Mouse (Mus musculus): ENCODE measurements around the gene Hoxa10. TPM values are rescaled to one million over a fixed set of nuclear protein-coding genes. Genes with fewer than 3 reads are reported as not detected.

Hoxa10 gene
- total RNA-seq, 1 experiment from 2014 or later: not detected

DNA sequence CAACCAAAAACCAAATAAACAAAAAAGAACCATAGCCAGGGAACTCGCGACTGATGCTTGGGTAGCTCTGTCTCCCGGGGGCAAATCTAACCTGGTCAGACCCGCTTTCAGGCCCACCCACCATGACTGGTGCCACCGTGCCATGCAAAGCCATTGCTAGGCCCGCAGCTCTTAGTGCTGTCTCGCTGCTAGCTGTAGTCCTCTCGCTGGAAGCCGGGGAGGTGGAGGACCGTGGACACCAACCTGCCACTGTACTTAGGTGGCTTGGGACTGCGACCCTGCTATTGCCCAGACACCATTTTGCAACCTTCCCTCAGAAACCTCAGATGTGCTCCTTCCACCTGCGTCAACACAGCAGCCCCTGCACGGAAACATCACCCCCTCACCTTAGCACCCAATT lies 28.7 kb downstream of the Hoxa10 start:
- ATAC-seq (ENCODE audit: extremely low read depth, insufficient number of reproducible peaks, low FRiP score, poor library complexity, severe bottlenecking): no peak

DNA sequence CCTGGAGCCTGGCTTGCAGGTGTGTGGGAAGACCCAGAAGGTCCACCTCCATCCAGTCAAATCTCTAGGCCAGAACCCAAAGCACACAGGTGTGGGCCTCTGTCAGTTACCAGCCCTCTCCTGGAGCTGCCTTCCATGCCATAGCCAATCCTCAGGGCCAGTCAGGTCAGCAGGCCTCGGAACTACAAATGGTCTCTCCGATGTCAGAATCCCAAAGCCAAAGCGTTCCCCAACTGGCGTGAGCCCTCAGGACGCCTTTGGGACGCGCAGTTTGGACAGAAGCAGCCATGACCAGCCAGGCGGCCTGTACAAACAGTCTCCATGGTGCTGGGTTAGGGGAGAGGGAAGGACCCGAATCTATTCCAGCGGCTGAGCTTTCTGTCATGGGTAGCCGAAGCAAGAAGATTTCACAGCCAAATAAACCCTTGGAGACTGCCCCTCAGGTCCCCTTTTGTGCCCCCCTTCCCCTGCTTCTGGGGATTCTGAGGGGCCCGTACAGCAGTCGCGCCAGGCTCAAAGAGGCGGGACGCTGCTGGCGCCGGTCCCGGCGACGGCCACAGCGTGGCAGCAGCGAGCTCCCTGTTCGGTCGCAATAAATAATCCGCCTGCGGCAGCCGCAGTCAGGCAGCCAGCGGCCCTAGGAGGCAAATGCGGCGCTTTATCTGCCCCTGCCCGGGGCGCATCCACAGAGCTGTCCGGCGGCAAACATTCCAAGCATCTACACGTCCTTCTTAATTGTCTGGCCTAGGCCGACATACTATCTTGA lies 29.3 kb downstream of the Hoxa10 start:
- peak; percentile 59 for ATAC-seq (ENCODE audit: extremely low read depth, insufficient number of reproducible peaks, low FRiP score, poor library complexity, severe bottlenecking)

DNA sequence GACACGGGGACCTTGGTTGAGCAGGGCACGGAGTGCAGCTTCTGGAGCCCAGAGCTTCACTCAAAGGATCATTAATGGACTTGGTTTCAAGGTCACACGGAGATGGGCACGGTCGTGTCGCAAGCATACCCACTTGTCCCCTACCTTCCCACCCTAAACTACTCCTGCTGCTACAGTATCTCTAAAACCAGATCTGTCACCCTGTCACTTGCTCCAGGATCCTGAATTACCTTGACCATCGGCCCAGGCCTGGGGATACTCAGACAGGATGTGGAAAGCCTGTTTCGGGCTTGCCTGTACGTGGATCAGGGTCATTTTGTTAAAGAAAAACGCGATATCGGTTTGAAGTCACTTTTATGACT lies 31.0 kb downstream of the Hoxa10 start:
- ATAC-seq (ENCODE audit: extremely low read depth, insufficient number of reproducible peaks, low FRiP score, poor library complexity, severe bottlenecking): no peak

- no peak for ATAC-seq (ENCODE audit: extremely low read depth, insufficient number of reproducible peaks, low FRiP score, poor library complexity, severe bottlenecking)
Measured at GRCm38 (mm10) chr6:52208868-52209684, 31.6 kb downstream of the Hoxa10 start.

DNA sequence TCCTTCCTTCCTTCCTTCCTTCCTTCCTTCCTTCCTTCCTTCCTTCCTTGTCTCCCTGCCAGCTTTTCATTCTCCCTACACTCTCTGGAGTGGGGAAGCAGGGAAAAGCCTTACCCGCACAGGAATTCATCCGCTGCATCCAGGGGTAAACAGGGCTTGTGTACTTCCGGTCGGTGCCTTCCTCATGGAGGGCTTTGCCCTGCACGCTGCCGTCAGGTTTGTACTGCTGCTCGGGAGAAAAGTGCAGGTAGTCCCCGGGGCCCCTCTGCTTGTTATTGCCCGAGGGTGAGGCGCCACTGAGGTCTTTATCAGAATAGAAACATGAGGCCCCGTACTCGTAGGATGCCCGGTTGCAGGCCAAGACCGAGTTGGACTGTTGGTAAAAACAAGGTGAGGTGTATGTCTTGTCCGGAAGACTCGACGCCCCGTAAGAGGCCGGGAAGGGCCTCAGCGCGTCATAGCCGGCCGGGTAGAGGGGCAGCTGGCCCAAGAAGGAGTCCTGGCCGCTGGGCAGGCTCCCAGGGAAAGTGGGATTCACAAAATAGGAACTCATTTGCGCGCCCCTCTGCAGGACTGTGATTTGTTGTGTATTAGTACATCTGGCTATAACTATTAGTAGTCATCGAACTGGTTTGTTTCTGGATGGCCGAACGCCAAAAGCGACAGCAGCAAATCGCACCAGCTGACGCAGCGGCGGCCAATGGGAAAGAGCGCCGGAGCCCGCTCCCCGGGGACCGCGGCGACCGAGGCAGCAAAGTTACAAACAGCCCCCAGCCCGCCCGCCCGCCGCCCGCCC lies 32.4 kb downstream of the Hoxa10 start, which contains the start of gene Hoxa6:
Gene Hoxa6 (minus strand): TSS at position 651 of the 796 bp plus-strand sequence.
- ATAC-seq (ENCODE audit: extremely low read depth, insufficient number of reproducible peaks, low FRiP score, poor library complexity, severe bottlenecking): no peak

- no peak for ATAC-seq (ENCODE audit: extremely low read depth, insufficient number of reproducible peaks, low FRiP score, poor library complexity, severe bottlenecking)
Measured at GRCm38 (mm10) chr6:52207684-52207976, 33.0 kb downstream of the Hoxa10 start.

GRCm38 (mm10) chr6:52206882-52207683 lies 33.6 kb downstream of the Hoxa10 start:
- ATAC-seq (ENCODE audit: extremely low read depth, insufficient number of reproducible peaks, low FRiP score, poor library complexity, severe bottlenecking): no peak

DNA sequence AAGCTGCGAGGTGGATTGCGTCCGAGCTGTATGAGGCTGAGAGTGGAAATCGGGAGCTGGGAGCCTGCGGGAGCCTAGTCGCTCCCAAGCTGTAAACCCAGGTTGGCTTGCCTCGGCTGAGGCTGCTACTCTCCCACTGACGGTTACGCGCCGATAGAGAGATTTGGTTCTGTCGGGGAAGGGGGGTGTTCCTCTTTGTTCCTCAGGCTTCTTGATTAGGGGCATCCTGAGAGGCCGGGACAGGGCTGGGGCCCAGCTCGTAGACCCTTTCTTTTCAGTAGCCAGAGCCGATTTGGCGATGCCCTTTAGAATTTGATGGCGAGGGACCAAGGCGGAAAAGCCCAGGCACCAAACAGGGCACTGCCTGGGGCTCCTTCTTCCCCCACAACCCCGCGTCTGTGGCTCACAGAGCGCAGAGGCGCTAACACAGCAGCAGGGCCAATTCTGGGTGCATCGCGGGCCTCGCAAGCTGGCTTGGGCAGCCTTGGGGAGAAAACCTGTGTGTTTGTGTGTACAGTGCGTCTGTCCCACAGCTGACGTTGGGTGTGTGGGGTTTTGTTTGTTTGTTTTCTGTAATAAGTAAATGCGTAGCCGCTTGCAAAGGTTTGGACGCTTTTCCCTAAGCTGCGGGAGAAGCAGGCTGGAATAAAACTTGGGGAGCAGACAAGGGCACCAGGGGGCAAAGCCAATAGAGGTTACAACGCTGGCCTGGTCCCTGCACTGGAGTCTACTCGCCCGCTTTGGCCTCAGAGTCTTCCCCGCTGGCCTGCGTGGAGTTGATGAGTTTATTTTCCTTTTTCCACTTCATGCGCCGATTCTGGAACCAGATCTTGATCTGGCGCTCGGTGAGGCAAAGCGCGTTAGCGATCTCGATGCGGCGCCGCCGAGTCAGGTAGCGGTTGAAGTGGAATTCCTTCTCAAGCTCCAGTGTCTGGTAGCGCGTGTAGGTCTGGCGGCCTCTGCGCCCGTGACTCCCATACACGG lies 34.7 kb downstream of the Hoxa10 start:
- ATAC-seq (ENCODE audit: extremely low read depth, insufficient number of reproducible peaks, low FRiP score, poor library complexity, severe bottlenecking): no peak

DNA sequence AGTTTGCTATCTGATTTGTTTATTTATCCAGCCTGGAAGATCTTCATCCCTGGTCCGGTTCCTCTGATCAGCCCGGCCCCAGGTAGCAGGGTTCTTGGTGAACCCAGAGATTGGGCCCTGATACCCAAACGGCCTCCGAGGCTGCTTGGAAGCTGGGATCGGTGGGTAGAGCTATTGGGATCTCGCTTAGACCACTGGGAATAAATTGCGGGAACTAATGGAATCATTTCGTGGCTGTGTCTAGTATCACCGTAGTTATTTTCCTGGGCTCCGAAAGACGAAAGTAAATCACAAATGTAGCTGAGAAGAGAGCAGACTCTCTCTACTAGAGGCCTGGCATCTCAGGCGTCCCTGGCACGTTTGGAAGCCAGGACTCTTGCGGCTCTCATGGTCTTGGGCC lies 35.4 kb downstream of the Hoxa10 start:
- ATAC-seq (ENCODE audit: extremely low read depth, insufficient number of reproducible peaks, low FRiP score, poor library complexity, severe bottlenecking): no peak

DNA sequence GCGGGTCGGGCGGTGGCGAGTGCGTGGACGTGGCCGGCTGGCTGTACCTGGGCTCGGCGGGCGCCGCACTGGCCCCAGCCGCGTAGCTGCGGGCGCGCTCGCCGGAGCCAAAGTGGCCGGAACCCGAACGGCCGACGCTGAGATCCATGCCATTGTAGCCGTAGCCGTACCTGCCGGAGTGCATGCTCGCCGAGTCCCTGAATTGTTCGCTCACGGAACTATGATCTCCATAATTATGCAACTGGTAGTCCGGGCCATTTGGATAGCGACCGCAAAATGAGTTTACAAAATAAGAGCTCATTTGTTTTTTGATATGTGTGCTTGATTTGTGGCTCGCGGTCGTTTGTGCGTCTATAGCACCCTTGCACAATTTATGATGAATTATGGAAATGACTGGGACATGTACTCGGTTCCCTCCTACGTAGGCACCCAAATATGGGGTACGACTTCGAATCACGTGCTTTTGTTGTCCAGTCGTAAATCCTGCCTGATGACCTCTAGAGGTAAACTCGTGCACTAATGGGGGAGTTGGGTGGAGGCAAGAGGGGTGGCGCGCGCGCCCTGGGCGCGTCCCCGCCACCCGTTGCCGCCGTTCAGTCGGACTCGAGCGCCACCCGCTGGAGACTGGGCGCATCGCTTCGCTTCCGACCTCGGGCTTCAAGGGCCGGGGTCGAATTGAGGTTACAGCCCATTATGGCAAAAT lies 36.5 kb downstream of the Hoxa10 start, which contains the start of gene Hoxa5:
Gene Hoxa5 (minus strand): TSS at position 538 of the 703 bp plus-strand sequence.
- ATAC-seq (ENCODE audit: extremely low read depth, insufficient number of reproducible peaks, low FRiP score, poor library complexity, severe bottlenecking): no peak

GRCm38 (mm10) chr6:52203371-52204049 lies 37.1 kb downstream of the Hoxa10 start:
- no peak for ATAC-seq (ENCODE audit: extremely low read depth, insufficient number of reproducible peaks, low FRiP score, poor library complexity, severe bottlenecking)

GRCm38 (mm10) chr6:52203121-52203370 lies 37.6 kb downstream of the Hoxa10 start:
- no peak for ATAC-seq (ENCODE audit: extremely low read depth, insufficient number of reproducible peaks, low FRiP score, poor library complexity, severe bottlenecking)

DNA sequence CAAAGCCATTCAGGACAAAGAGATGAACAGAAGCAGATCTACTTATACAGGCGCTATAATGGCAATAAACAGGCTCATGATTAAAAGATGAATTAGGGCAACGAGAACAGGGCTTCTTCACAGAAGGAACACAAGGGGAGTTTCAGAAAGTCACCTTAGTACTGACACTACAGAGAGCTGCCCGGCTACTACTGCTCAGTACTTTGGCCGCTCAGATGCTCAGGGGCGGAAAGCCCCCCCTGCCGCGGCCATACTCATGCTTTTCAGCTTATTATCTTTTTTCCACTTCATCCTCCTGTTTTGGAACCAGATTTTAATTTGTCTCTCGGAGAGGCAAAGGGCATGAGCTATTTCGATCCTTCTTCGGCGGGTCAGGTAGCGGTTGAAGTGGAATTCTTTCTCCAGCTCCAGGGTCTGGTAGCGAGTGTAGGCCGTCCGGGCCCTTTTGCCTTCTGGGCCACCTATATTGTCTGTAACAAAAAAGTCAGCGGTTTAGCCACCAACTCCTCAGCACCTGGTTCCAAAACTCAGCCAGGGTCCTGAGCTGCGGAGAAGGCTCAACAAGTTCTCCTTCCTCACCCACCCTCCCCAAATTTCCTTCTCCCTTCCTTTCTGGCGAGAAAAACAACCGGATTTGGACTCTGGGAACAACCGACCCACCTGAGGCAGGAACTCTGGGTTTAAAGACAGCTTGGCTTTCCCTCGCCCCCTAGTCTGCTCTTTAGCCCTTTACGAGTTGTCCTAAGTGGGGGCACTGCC lies 38.1 kb downstream of the Hoxa10 start:
- no peak for ATAC-seq (ENCODE audit: extremely low read depth, insufficient number of reproducible peaks, low FRiP score, poor library complexity, severe bottlenecking)

DNA sequence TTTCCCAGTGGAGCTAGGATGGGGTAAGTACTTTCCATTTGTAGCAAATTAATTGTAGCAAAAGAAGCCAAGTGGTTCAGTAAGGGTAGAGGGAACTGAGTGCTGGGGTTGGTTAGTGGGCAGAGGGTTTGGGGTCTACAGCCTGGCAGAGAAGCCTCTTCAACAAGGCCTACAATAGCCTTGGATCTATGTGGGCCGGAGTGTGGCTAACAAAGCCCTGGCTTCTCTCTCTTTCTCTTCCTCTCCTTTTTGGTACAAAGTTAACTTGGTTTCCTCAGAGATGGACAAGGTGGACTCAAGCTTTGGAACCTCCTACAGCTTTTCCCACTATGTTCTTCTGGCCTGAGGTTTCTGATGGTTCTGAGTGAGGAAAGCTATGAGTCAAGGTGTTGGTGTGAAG lies 39.4 kb downstream of the Hoxa10 start:
- no peak for ATAC-seq (ENCODE audit: extremely low read depth, insufficient number of reproducible peaks, low FRiP score, poor library complexity, severe bottlenecking)

GRCm38 (mm10) chr6:52200751-52201250 lies 39.9 kb downstream of the Hoxa10 start:
- no peak for ATAC-seq (ENCODE audit: extremely low read depth, insufficient number of reproducible peaks, low FRiP score, poor library complexity, severe bottlenecking)
